Mouse (Mus musculus) MEL (cell line): ENCODE measurements around the gene Ubac2. TPM values are rescaled to one million over a fixed set of nuclear protein-coding genes. Genes with fewer than 3 reads are reported as not detected.

Experiments
- DNase-seq: peaks from one replicate; pipeline ENCODE4 v3.0.0; 2011; ENCODE audit warnings: low read depth, low spot score
- H3K27ac ChIP-seq: 2 replicates; pipeline ENCODE4 v1.5.1; 2012; ENCODE audit warnings: low read depth, mild to moderate bottlenecking, control low read depth, low read length, moderate library complexity; ENCODE audit not compliant: control insufficient read depth
- H3K27me3 ChIP-seq, 2 experiments: fragments of 150-350 bp in 1 of 2; sonication (generic) in 1 of 2; 2 replicates each; pipeline ENCODE4 v1.6.1; 2012; ENCODE audit warnings: low read length in 2 of 2, mild to moderate bottlenecking in 2 of 2, improper control_type of control experiment in 1 of 2, moderate library complexity in 1 of 2; ENCODE audit not compliant: insufficient read depth in 2 of 2, control insufficient read depth in 1 of 2
- H3K36me3 ChIP-seq, 2 experiments: 2 replicates each; pipeline ENCODE4 v1.6.1; 2012 to 2014; ENCODE audit warnings: low read length in 2 of 2, improper control_type of control experiment in 1 of 2, inconsistent platforms in 1 of 2, mild to moderate bottlenecking in 1 of 2; ENCODE audit not compliant: insufficient read depth in 2 of 2, control insufficient read depth in 1 of 2
- H3K4me1 ChIP-seq, 2 experiments: fragments of 150-350 bp in 1 of 2; sonication (generic) in 1 of 2; 2 replicates each; pipeline ENCODE4 v1.6.1; 2012; ENCODE audit warnings: low read length in 2 of 2, improper control_type of control experiment in 1 of 2, mild to moderate bottlenecking in 1 of 2; ENCODE audit not compliant: insufficient read depth in 2 of 2, control insufficient read depth in 1 of 2
- H3K4me3 ChIP-seq, 2 experiments: fragments of 150-350 bp in 1 of 2; sonication (generic) in 1 of 2; 2 replicates each; pipeline ENCODE4 v1.5.1; 2012; ENCODE audit warnings: low read depth in 2 of 2, low read length in 2 of 2, mild to moderate bottlenecking in 2 of 2, moderate library complexity in 2 of 2, control low read depth in 1 of 2, improper control_type of control experiment in 1 of 2; ENCODE audit not compliant: control insufficient read depth in 1 of 2, insufficient read depth in 1 of 2
- H3K79me2 ChIP-seq: 2 replicates; pipeline ENCODE4 v1.6.1; 2012; ENCODE audit warnings: mild to moderate bottlenecking, low read length, moderate library complexity; ENCODE audit not compliant: control insufficient read depth, poor library complexity, insufficient read depth
- H3K9ac ChIP-seq: 2 replicates; pipeline ENCODE4 v1.6.1; 2012; ENCODE audit warnings: low read depth, mild to moderate bottlenecking, control low read depth, low read length, moderate library complexity; ENCODE audit not compliant: control insufficient read depth, poor library complexity, severe bottlenecking
- H3K9me3 ChIP-seq: fragments of 150-350 bp; sonication (generic); replicated peaks from 2 replicates; pipeline ENCODE4 v1.6.1; 2012; ENCODE audit warnings: mild to moderate bottlenecking, low read length, improper control_type of control experiment, moderate library complexity; ENCODE audit not compliant: insufficient read depth
- BHLHE40 ChIP-seq: IDR thresholded peaks from 2 replicates; pipeline ENCODE4 v1.6.1; 2012; ENCODE audit warnings: low read depth, mild to moderate bottlenecking, inconsistent platforms, low read length, improper control_type of control experiment, borderline replicate concordance
- CHD1 ChIP-seq: IDR thresholded peaks from 2 replicates; pipeline ENCODE4 v1.6.1; 2012; ENCODE audit warnings: low read depth, mild to moderate bottlenecking, inconsistent platforms, low read length, improper control_type of control experiment
- EP300 ChIP-seq, 2 experiments: IDR thresholded peaks; 2 replicates each; pipeline ENCODE4 v1.6.1; 2011; ENCODE audit warnings: improper control_type of control experiment in 2 of 2, low read length in 2 of 2, low read depth in 1 of 2, mild to moderate bottlenecking in 1 of 2
- GATA1 ChIP-seq: IDR thresholded peaks from 2 replicates; pipeline ENCODE4 v1.6.1; 2011; ENCODE audit warnings: low read depth, low read length, improper control_type of control experiment
- HCFC1 ChIP-seq: IDR thresholded peaks from 2 replicates; pipeline ENCODE4 v1.6.1; 2012; ENCODE audit warnings: low read depth, mild to moderate bottlenecking, inconsistent platforms, low read length, improper control_type of control experiment, moderate library complexity
- KAT2A ChIP-seq: conservative IDR thresholded peaks from 2 replicates; pipeline ENCODE4 v1.6.1; 2012; ENCODE audit warnings: low read depth, low read length, improper control_type of control experiment, inconsistent platforms
- MAZ ChIP-seq: IDR thresholded peaks from 2 replicates; pipeline ENCODE4 v1.6.1; 2012; ENCODE audit warnings: low read depth, mild to moderate bottlenecking, inconsistent platforms, low read length, improper control_type of control experiment
- MEF2A ChIP-seq: IDR thresholded peaks from 2 replicates; pipeline ENCODE4 v1.6.1; 2014; ENCODE audit warnings: low read depth, mild to moderate bottlenecking, inconsistent platforms, low read length, improper control_type of control experiment; ENCODE audit not compliant: poor library complexity, insufficient replicate concordance, severe bottlenecking; ENCODE audit errors: extremely low read depth
- MXI1 ChIP-seq: IDR thresholded peaks from 2 replicates; pipeline ENCODE4 v1.6.1; 2011; ENCODE audit warnings: mild to moderate bottlenecking, low read depth, low read length, improper control_type of control experiment
- MYB ChIP-seq: IDR thresholded peaks from 2 replicates; pipeline ENCODE4 v1.6.1; 2011; ENCODE audit warnings: mild to moderate bottlenecking, low read depth, low read length, improper control_type of control experiment
- POLR2AphosphoS2 ChIP-seq: IDR thresholded peaks from 2 replicates; pipeline ENCODE4 v1.6.1; 2011; ENCODE audit warnings: low read length, improper control_type of control experiment
- RAD21 ChIP-seq: IDR thresholded peaks from 2 replicates; pipeline ENCODE4 v1.6.1; 2011; ENCODE audit warnings: mild to moderate bottlenecking, low read depth, low read length, improper control_type of control experiment
- UBTF ChIP-seq: IDR thresholded peaks from 2 replicates; pipeline ENCODE4 v1.6.1; 2012; ENCODE audit warnings: low read depth, mild to moderate bottlenecking, inconsistent platforms, low read length, improper control_type of control experiment, moderate library complexity, borderline replicate concordance; ENCODE audit not compliant: insufficient read depth
- ZC3H11A ChIP-seq: IDR thresholded peaks from 2 replicates; pipeline ENCODE4 v1.6.1; 2012; ENCODE audit warnings: low read depth, mild to moderate bottlenecking, inconsistent platforms, low read length, improper control_type of control experiment
- ZKSCAN1 ChIP-seq: IDR thresholded peaks from 2 replicates; pipeline ENCODE4 v1.6.1; 2012; ENCODE audit warnings: low read depth, mild to moderate bottlenecking, inconsistent platforms, low read length, improper control_type of control experiment, moderate library complexity
- ZMIZ1 ChIP-seq: IDR thresholded peaks from 2 replicates; pipeline ENCODE4 v1.6.1; 2012; ENCODE audit warnings: low read depth, mild to moderate bottlenecking, inconsistent platforms, low read length, improper control_type of control experiment, moderate library complexity
- polyA plus RNA-seq, 2 experiments: library from polyadenylated mRNA; stranded (reverse) in 1 of 2; unstranded in 1 of 2; fragments of >175 nt in 1 of 2; fragments of >200 nt in 1 of 2; gene quantifications; 2 replicates each; pipeline versions ENCODE4 v1.2.1 to v1.2.4; 2012; ENCODE audit warnings: low replicate concordance in 2 of 2, low read depth in 1 of 2; ENCODE audit not compliant: insufficient read length in 2 of 2, insufficient read depth in 1 of 2, missing spikeins in 1 of 2
- total RNA-seq: library from RNA; depleted of rRNA; stranded (reverse); fragments of 300-350 nt; gene quantifications from 2 replicates; pipeline ENCODE4 v1.2.3, GENCODE M21; 2012

The Ubac2 gene
- total and polyA plus RNA-seq, 3 experiments = 32.9 to 44.8 TPM; not detected in 1

- H3K9me3 ChIP-seq = no peaks in the 10 kb centered on the region
- H3K27me3 ChIP-seq = no peaks in the 10 kb centered on the region
- peaks cover 3 to 6% of the 10 kb centered on the region in 2 experiments; a peak in 2 of 4 replicates for H3K4me1 ChIP-seq
- H3K79me2 ChIP-seq = no peaks in the 10 kb centered on the region
- no peak overlapping the region for H3K4me3 ChIP-seq
- no peak overlapping the region for H3K27ac ChIP-seq
- no peak overlapping the region for H3K9ac ChIP-seq
- H3K36me3 ChIP-seq = no peaks in the 10 kb centered on the region; a peak in 1 of 4 replicates
- no peak for DNase-seq
- TF ChIP-seq ZKSCAN1 (peak; percentile 38; the same call in 1 of the 2 replicates), MXI1 (no peak)
Measured at GRCm38 (mm10) chr14:121954608-121955007, 76.2 kb downstream of the Ubac2 start.

GRCm38 (mm10) chr14:121955176-121955795 lies 76.9 kb downstream of the Ubac2 start:
- no peak for DNase-seq
- Histone ChIP-seq H3K27ac (no peak overlapping the region), H3K4me1 (peaks cover 3 to 6% of the 10 kb centered on the region in 2 experiments; a peak in 2 of 4 replicates), H3K27me3 (no peaks in the 10 kb centered on the region), H3K36me3 (no peaks in the 10 kb centered on the region; a peak in 1 of 4 replicates), H3K4me3 (no peak overlapping the region), H3K79me2 (no peaks in the 10 kb centered on the region), H3K9me3 (no peaks in the 10 kb centered on the region), H3K9ac (no peak overlapping the region)
- no peak for TF ChIP-seq ZC3H11A
- TF ChIP-seq CHD1 = no peak
- TF ChIP-seq GATA1 = no peak
- TF ChIP-seq MAZ = no peak

DNA sequence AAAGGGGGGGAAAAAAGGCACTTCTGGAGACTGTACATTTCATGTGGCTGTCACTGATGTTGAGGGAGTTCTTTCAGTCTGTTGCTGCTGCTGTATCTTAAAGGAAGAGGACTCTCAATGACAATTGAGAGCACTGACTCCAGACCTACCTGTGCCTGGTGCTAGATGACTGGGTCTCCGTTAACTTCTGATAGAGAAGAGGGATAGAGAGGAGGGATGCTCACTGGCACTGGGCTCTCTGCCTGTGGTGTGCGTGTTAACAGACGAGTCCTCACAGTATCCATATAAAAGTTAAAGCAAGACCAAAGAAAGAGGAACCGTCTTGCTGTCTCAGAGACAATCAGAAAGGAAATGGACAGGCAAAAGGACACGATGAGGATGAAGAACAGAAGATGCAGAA lies 77.9 kb downstream of the Ubac2 start:
- Histone ChIP-seq H3K79me2 (no peaks in the 10 kb centered on the region), H3K36me3 (no peaks in the 10 kb centered on the region; a peak in 1 of 4 replicates), H3K4me1 (peaks cover 4 to 9% of the 10 kb centered on the region in 2 experiments; a peak in 3 of 4 replicates), H3K27me3 (no peaks in the 10 kb centered on the region), H3K27ac (no peak overlapping the region), H3K9me3 (no peaks in the 10 kb centered on the region), H3K4me3 (no peak overlapping the region), H3K9ac (no peak overlapping the region)
- TF ChIP-seq ZKSCAN1 (no peak), MYB (no peak), KAT2A (no peak), EP300 (IDR thresholded peaks at IDR 0.05; ENCODE audit: low read depth in 1 of 2, low read length in 2 of 2) (no peak), UBTF (no peak), HCFC1 (no peak), POLR2AphosphoS2 (no peak), BHLHE40 (no peak), MAZ (no peak), CHD1 (no peak), GATA1 (no peak), RAD21 (no peak), MEF2A (no peak), ZMIZ1 (no peak)
- no peak for DNase-seq
